Mouse (Mus musculus) kidney, embryonic 15.5 days (tissue): ENCODE measurements around the gene Plcxd2. TPM values are rescaled to one million over a fixed set of nuclear protein-coding genes. Genes with fewer than 3 reads are reported as not detected.

Experiments used
- ATAC-seq: fragments of 200-750 bp; cut with Nextera tagmentation; replicated peaks from 2 replicates; pipeline ENCODE4 v1.8.0; 2017; ENCODE audit warnings: moderate TSS enrichment; ENCODE audit not compliant: low FRiP score
- H3K27ac ChIP-seq: fragments of 300-500 bp; sonication (generic); 2 replicates; pipeline ENCODE4 v1.5.1; 2015; ENCODE audit warnings: mild to moderate bottlenecking, inconsistent platforms
- H3K27me3 ChIP-seq: fragments of 300-500 bp; sonication (generic); 2 replicates; pipeline ENCODE4 v1.6.1; 2015; ENCODE audit warnings: inconsistent platforms
- H3K36me3 ChIP-seq: fragments of 300-500 bp; sonication (generic); 2 replicates; pipeline ENCODE4 v1.6.1; 2015; ENCODE audit warnings: inconsistent platforms
- H3K4me1 ChIP-seq: fragments of 300-500 bp; sonication (generic); 2 replicates; pipeline ENCODE4 v1.6.1; 2015; ENCODE audit warnings: inconsistent platforms
- H3K4me2 ChIP-seq: fragments of 300-500 bp; sonication (generic); 2 replicates; pipeline ENCODE4 v1.6.1; 2015; ENCODE audit warnings: moderate library complexity, mild to moderate bottlenecking, inconsistent platforms
- H3K4me3 ChIP-seq: fragments of 300-500 bp; sonication (generic); replicated peaks from 2 replicates; pipeline ENCODE4 v1.5.1; 2015; ENCODE audit warnings: mild to moderate bottlenecking, inconsistent platforms
- H3K9ac ChIP-seq: fragments of 300-500 bp; sonication (generic); 2 replicates; pipeline ENCODE4 v1.6.1; 2015; ENCODE audit warnings: mild to moderate bottlenecking, inconsistent platforms
- H3K9me3 ChIP-seq: fragments of 300-500 bp; sonication (generic); replicated peaks from 2 replicates; pipeline ENCODE4 v1.6.1; 2016; ENCODE audit warnings: inconsistent platforms
- WGBS: fragments of 180-500 bp; shearing (Covaris S2); methylation state at CpG from one replicate; pipeline ENCODE4 v1.1.7; 2015; ENCODE audit warnings: mixed read lengths; 5-methylcytosine and 5-hydroxymethylcytosine counted together
- polyA plus RNA-seq: library from polyadenylated mRNA; unstranded; fragments of >200 nt; fragmentation: Nextera tagmentation; extraction: Ambion mirVana; gene quantifications from 2 replicates; pipeline ENCODE4 v1.2.1, GENCODE M21; 2015

Plcxd2 gene
- polyA plus RNA-seq, 1 experiment from 2014 or later, result 1.5 TPM

DNA sequence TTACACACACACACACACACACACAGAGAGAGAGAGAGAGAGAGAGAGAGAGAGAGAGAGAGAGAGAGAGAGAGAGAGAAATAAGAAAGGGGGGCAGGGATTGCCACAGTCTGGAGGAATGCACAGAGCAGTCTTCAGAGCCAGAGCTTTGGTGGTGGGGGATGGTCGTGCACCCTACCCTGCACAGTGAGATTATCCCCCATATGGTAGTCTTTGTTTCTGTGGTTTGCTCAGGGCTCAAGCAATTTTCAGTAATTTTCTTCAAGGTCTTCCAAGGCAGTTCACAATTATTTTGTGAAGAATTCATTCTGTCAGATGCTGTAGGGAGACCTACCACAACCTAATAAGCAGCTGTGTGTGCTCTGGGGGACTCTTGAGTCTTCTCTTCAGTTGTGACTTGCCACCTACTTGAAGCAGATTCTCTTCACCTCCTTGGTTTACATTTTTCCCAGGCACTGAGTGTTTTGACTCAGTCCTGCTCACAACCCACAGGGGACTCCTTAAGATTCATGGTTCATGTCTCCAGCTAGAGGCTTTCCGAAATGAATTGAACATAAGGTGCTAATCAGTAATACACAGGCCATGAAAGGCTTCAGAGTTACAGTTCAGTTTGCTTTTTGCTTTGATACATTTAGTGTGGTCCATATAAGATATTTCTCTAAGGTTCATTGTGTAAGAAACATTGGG lies 75.2 kb downstream of the Plcxd2 start:
- 50% methylated on average over 2 of the region's 2 CpGs for WGBS
- H3K4me1 ChIP-seq, result peaks cover 21% of the 10 kb centered on the region; the same call in 1 of the 2 replicates
- ATAC-seq, result no peak

DNA sequence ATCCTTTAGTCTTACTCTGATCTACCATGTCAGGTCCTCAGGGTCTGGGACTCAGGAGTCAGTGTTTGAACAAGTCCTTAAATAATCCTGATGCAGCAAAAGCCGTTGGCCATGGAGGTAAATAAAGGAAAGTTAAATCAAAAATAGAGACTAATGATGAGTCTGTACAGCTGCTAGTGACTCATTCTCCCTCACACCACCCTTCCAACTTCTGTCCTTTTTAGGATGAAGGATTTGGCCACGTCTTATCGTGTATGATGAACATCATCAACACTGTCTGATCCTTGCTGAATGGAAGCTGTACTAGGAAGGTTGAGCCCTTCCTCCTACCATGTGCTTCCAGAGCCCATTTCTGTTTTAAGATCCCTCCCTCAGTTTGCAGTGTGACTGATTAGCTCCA lies 79.7 kb downstream of the Plcxd2 start:
- Histone ChIP-seq H3K9me3 (no peaks in the 10 kb centered on the region), H3K4me3 (no peak overlapping the region), H3K9ac (no peak overlapping the region), H3K36me3 (no peaks in the 10 kb centered on the region), H3K27me3 (no peaks in the 10 kb centered on the region), H3K4me2 (no peak overlapping the region), H3K4me1 (peaks cover 30% of the 10 kb centered on the region), H3K27ac (no peak overlapping the region; the same call in 1 of the 2 replicates)
- ATAC-seq, result no peak
- 75% methylated on average over 3 of the region's 3 CpGs for WGBS

More for the DNA sequence above, 75.2 kb downstream of the Plcxd2 start:
- Histone ChIP-seq H3K4me3 (no peak overlapping the region), H3K4me2 (no peak overlapping the region), H3K9ac (no peak overlapping the region), H3K9me3 (no peaks in the 10 kb centered on the region), H3K27ac (peak overlapping the region; percentile 54; the same call in 1 of the 2 replicates), H3K36me3 (no peaks in the 10 kb centered on the region), H3K27me3 (no peaks in the 10 kb centered on the region)

DNA sequence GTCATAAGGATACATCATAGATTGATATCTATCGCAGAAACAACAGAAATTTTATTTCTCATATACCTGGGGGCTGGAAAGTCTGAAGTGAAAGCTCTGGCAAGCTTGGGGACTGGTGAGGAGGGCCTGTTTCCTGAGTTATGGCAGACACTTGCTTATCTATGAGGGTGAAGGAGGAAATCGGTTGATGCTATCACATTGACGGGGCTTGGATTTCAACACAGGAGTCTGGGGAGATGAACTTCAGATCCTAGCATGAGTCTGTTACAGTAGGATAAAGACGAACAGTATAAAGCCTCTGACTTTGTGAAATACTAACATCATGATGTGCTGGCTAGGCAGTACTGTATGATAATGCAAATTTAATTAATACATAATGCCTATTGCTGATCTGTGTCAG lies 81.9 kb downstream of the Plcxd2 start:
- peaks cover 46% of the 10 kb centered on the region for H3K4me1 ChIP-seq
- no peaks in the 10 kb centered on the region for H3K36me3 ChIP-seq
- H3K9me3 ChIP-seq, result no peaks in the 10 kb centered on the region
- H3K4me3 ChIP-seq, result no peak overlapping the region
- no peaks in the 10 kb centered on the region for H3K27me3 ChIP-seq
- H3K4me2 ChIP-seq, result no peak overlapping the region
- ATAC-seq, result no peak
- no peak overlapping the region for H3K9ac ChIP-seq
- 61% methylated on average over 4 of the region's 4 CpGs for WGBS
- H3K27ac ChIP-seq, result no peak overlapping the region

DNA sequence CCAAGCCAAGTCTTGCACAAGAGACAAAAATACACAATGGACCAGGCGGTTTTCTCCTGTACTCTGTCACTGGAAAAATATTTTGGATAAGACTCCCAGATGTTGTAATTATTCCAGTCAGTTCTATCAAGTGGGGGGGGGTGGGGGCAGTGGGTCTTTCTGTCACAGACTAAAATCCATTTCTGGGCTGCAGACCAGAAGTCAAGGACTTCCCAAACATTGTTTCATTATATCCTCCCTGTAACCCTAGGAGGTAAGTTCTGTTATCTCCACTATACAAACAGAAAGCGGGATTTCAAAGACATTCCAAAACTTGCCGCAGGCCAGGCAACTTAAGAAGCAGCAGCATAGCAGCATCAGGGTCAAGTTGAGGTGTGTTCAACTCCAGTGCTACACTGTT lies 82.4 kb downstream of the Plcxd2 start:
- no peak overlapping the region for H3K4me2 ChIP-seq
- no peak overlapping the region for H3K4me3 ChIP-seq
- H3K4me1 ChIP-seq, result peaks cover 50% of the 10 kb centered on the region
- no peak overlapping the region for H3K9ac ChIP-seq
- 26% methylated on average over 3 of the region's 3 CpGs for WGBS
- no peaks in the 10 kb centered on the region for H3K36me3 ChIP-seq
- H3K27me3 ChIP-seq, result no peaks in the 10 kb centered on the region
- H3K27ac ChIP-seq, result no peak overlapping the region
- no peaks in the 10 kb centered on the region for H3K9me3 ChIP-seq
- ATAC-seq, result no peak

DNA sequence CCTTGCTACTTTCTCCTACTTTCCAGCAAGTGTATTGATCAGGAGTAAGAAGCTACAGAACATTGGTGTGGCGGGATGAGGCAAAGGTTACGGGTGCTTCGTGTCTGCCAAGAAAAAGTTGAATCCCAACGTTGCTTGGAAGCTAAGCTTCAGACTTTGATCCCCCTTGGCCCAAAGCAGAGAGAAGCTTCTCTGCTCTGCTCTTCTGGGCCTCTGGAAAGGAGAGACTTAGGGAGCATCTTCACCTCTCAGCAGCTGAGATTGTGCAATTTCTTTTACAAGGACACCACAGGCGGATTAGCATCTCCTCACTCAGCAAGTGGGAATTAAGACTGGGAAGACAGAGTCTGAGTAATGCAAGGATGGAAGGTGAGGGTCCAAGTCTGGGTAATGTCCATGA lies 83.1 kb downstream of the Plcxd2 start:
- H3K27me3 ChIP-seq, result no peaks in the 10 kb centered on the region
- peaks cover 58% of the 10 kb centered on the region for H3K4me1 ChIP-seq
- no peak overlapping the region for H3K9ac ChIP-seq
- 79% methylated on average over 5 of the region's 5 CpGs for WGBS
- ATAC-seq, result no peak
- H3K4me2 ChIP-seq, result no peak overlapping the region
- no peaks in the 10 kb centered on the region for H3K36me3 ChIP-seq
- no peaks in the 10 kb centered on the region for H3K9me3 ChIP-seq
- H3K27ac ChIP-seq, result no peak overlapping the region
- H3K4me3 ChIP-seq, result no peak overlapping the region

DNA sequence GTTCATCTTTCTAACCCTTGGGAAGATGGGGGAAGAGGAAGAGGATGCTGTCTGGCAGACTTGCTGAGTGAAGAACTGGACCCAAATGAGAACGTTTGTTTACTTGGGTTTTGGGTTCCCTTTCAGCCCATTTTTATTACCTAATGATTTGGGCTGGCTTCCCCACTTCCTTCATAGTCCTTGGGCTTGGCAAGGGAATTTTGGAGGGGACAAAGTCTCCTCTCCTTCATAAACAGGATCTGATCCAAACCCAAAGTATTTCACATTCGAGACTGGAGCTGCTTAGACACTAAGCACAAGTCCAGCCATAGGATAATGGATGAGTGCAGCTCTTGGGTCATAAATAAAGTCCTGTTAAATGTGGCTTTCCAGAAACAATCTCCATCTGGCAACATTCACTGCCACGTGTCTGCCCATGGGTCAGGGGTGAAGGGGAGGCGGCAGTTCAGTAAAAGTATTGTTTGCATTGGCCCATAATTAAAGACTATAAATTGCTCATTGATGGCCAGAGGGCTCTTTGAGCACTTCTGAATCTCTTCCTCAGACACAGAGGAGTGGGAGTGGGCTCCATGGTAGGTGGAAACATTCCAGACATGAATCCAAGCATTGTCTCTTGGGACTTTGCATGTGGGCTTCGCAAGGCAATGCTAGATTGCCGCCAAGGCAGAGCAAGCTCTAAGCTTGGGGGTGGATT lies 86.1 kb downstream of the Plcxd2 start:
- no peaks in the 10 kb centered on the region for H3K36me3 ChIP-seq
- no peaks in the 10 kb centered on the region for H3K9me3 ChIP-seq
- no peak overlapping the region for H3K9ac ChIP-seq
- peaks cover 60% of the 10 kb centered on the region for H3K4me1 ChIP-seq
- 28% methylated on average over 6 of the region's 6 CpGs for WGBS
- H3K4me3 ChIP-seq, result no peak overlapping the region
- peak; percentile 89 for ATAC-seq
- H3K4me2 ChIP-seq, result no peak overlapping the region
- peak overlapping the region; percentile 83 for H3K27ac ChIP-seq
- H3K27me3 ChIP-seq, result no peaks in the 10 kb centered on the region

DNA sequence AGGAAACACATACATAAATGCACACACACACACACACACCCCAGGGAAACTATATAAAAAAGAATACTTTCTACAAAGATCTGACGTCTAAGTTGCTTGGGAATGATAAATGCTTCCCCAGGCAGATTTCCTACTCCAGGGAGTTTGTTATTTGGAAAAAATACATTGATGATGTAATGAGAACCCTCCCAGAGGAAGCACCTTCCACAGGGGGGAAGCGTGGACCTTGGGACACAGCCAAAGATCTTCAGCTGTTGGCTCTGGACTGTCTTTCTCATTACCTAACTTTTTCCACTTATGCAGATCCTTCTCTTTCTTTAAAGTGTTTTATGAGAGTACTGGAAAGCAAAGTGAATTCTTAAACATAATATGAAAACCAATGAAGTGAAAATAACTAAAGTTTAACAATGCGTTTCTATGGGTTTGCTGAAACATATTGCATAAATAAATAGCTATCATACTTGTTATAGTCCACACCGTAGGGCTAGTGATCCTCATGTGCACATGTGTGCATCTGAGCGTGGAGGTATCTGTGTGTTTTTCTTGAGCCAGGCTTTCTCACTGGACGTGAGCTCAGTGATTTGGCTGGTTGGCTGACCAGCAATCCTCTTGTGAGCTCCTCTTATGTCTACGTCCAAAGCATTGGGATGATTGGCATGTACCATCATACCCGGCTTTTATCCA lies 87.3 kb downstream of the Plcxd2 start:
- WGBS, result 45% methylated on average over 8 of the region's 8 CpGs
- H3K4me1 ChIP-seq, result peaks cover 54% of the 10 kb centered on the region
- ATAC-seq, result no peak
- peak overlapping the region; percentile 83 for H3K27ac ChIP-seq
- no peaks in the 10 kb centered on the region for H3K36me3 ChIP-seq
- no peak overlapping the region for H3K9ac ChIP-seq
- H3K9me3 ChIP-seq, result no peaks in the 10 kb centered on the region
- no peak overlapping the region for H3K4me2 ChIP-seq
- H3K4me3 ChIP-seq, result no peak overlapping the region
- H3K27me3 ChIP-seq, result no peaks in the 10 kb centered on the region

DNA sequence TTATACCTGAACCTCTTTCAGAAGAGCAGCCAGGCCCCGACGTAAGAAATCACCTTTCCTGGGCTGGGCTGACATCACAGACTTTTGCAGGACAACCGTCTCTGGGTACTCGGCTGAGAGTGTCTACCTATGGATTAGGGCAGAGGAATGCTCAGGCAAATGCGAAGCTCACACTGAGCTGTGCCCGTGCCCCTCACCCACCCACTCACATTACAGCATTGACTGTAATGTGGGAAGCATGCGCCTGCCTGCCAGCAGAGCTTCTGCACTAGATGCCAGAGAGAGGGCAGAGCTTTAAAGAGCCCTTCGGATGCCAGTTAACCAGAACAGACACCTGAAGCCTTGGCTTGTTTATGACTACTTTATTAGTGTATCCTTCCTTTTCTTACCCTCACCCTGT lies 90.4 kb downstream of the Plcxd2 start:
- no peak overlapping the region for H3K27ac ChIP-seq
- H3K4me1 ChIP-seq, result peaks cover 36% of the 10 kb centered on the region
- H3K27me3 ChIP-seq, result 0 out of 2 replicates have a peak, but pooled peaks cover 2% of the 10 kb centered on the region
- no peak for ATAC-seq
- no peaks in the 10 kb centered on the region for H3K36me3 ChIP-seq
- no peak overlapping the region for H3K4me2 ChIP-seq
- no peak overlapping the region for H3K4me3 ChIP-seq
- H3K9me3 ChIP-seq, result no peaks in the 10 kb centered on the region
- 67% methylated on average over 8 of the region's 8 CpGs for WGBS
- H3K9ac ChIP-seq, result no peak overlapping the region

Other genes with a start within 250 kb of the Plcxd2 start
- gene Phldb2, start 56.6 kb downstream of the Plcxd2 start, polyA plus RNA-seq, result 81.2 and 84.2 TPM in 2 replicates
- gene Cd96, start 110.0 kb upstream of the Plcxd2 start, polyA plus RNA-seq, result not detected in 2 replicates
- gene Gm4737, start 144.9 kb upstream of the Plcxd2 start, polyA plus RNA-seq, result 3.4 TPM in 2 replicates